In genomic region chr1:132191093-132191785, GRCm38 (mm10) we compare ENCODE assay signal across 8 mouse cellular contexts. TPM values are rescaled to one million over a fixed set of nuclear protein-coding genes. Genes with fewer than 3 reads are reported as not detected.
DNase-seq lines count a peak whose midpoint lies in the region; ATAC-seq and TF ChIP-seq lines count a peak whose summit lies in the region.

Gene Lemd1, plus strand, starts transcription at chr1:132191431.
Gene AC124108.1, plus strand, starts transcription at chr1:132191457.

- TF ChIP-seq EP300 in ES-Bruce4 (IDR thresholded peaks at IDR 0.05; ENCODE audit: insufficient read depth, low read depth, low read length): no peak

- intact Hi-C loops in heart, postnatal 14 days (cut with DNase I): no loop called here

- H3K4me2 ChIP-seq in heart, embryonic 14.5 days (ENCODE audit: low read length): peak within 1 kb of the TSS; percentile 98
- H3K4me2 ChIP-seq in liver, embryonic 12.5 days: peak within 1 kb of the TSS; percentile 73

- H3K9ac ChIP-seq in heart, embryonic 14.5 days (ENCODE audit: low read length): peak within 1 kb of the TSS; percentile 52
- H3K9ac ChIP-seq in ES-Bruce4 (ENCODE audit: low read depth, poor library complexity, severe bottlenecking): peak within 1 kb of the TSS; percentile 89
- H3K9ac ChIP-seq in liver, embryonic 12.5 days: no peak within 1 kb of the TSS

- peaks cover 84% of the 10 kb centered on the region for H3K27me3 ChIP-seq in heart, embryonic 14.5 days (ENCODE audit: control insufficient read depth, insufficient read depth, low read length)
- no peaks in the 10 kb centered on the region for H3K27me3 ChIP-seq in ES-Bruce4 (ENCODE audit: control insufficient read depth, insufficient read depth, low read length, poor library complexity, severe bottlenecking)
- peaks cover 100% of the 10 kb centered on the region for H3K27me3 ChIP-seq in liver, embryonic 12.5 days (replicated peaks)

- 1% methylated on average over 34 of the region's 34 CpGs for WGBS in heart, embryonic 14.5 days
- 3% methylated on average over 34 of the region's 34 CpGs for WGBS in liver, embryonic 12.5 days (ENCODE audit: insufficient replicate concordance)

- H3K36me3 ChIP-seq in heart, embryonic 14.5 days (ENCODE audit: control insufficient read depth, insufficient read depth, low read length): no peaks in the 10 kb centered on the region
- H3K36me3 ChIP-seq in ES-Bruce4 (ENCODE audit: control insufficient read depth, insufficient read depth, low read length, poor library complexity, severe bottlenecking): no peaks in the 10 kb centered on the region
- H3K36me3 ChIP-seq in liver, embryonic 12.5 days: no peaks in the 10 kb centered on the region

- peak within 1 kb of the TSS; percentile 34 to 55 for H3K4me3 ChIP-seq in heart, embryonic 14.5 days (ENCODE audit: control insufficient read depth in 1 of 2, insufficient read depth in 1 of 2, low read depth in 1 of 2, low read length in 2 of 2)
- peak within 1 kb of the TSS; percentile 84 for H3K4me3 ChIP-seq in ES-Bruce4 (ENCODE audit: low read depth, low read length)
- H3K4me3 ChIP-seq in embryonic fibroblast, embryonic 13.5 days (ENCODE audit: insufficient read depth, low read length): peak within 1 kb of the TSS; percentile 33
- peak within 1 kb of the TSS; percentile 51 for H3K4me3 ChIP-seq in liver, embryonic 12.5 days

- TF ChIP-seq POLR2A in ES-Bruce4 (IDR thresholded peaks at IDR 0.05; ENCODE audit: insufficient read depth, low read length): no peak
- no peak for TF ChIP-seq POLR2A in embryonic fibroblast, embryonic 13.5 days (IDR thresholded peaks at IDR 0.05; ENCODE audit: low read depth, low read length)

- TF ChIP-seq CTCF in ES-Bruce4 (IDR thresholded peaks at IDR 0.05; ENCODE audit: low read depth, low read length): no peak
- TF ChIP-seq CTCF in embryonic fibroblast, embryonic 13.5 days (IDR thresholded peaks at IDR 0.05; ENCODE audit: borderline replicate concordance, insufficient read depth, low read length): no peak

- H3K4me1 ChIP-seq in heart, embryonic 14.5 days (ENCODE audit: control insufficient read depth in 2 of 2, insufficient read depth in 2 of 2, low read length in 2 of 2): peaks cover 5 to 22% of the 10 kb centered on the region in 2 experiments; a peak in 3 of 4 replicates
- peaks cover 7% of the 10 kb centered on the region for H3K4me1 ChIP-seq in ES-Bruce4 (ENCODE audit: control insufficient read depth, insufficient read depth, low read length)
- H3K4me1 ChIP-seq in embryonic fibroblast, embryonic 13.5 days (ENCODE audit: control insufficient read depth, insufficient read depth, low read length): 0 out of 2 replicates have a peak, but pooled peaks cover under 1% of the 10 kb centered on the region
- peaks cover 17% of the 10 kb centered on the region; the same call in 1 of the 2 replicates for H3K4me1 ChIP-seq in liver, embryonic 12.5 days

- no peak for DNase-seq in heart, postnatal 14 days
- no peak for DNase-seq in layer of hippocampus, adult 11-12 months (ENCODE audit: low spot score)
- no peak for DNase-seq in ovary, postnatal 14 days (ENCODE audit: low spot score)
- DNase-seq in natural killer cell, adult 2 months (ENCODE audit: low spot score in 2 of 2): no peak

- ATAC-seq in heart, embryonic 14.5 days (ENCODE audit: insufficient number of reproducible peaks, insufficient read depth, low FRiP score, low read depth): no peak
- no peak for ATAC-seq in liver, embryonic 12.5 days

- no peaks in the 10 kb centered on the region for H3K9me3 ChIP-seq in heart, embryonic 14.5 days (ENCODE audit: control insufficient read depth, low read length)
- H3K9me3 ChIP-seq in ES-Bruce4 (replicated peaks; ENCODE audit: control insufficient read depth, insufficient read depth, low read length, poor library complexity, severe bottlenecking): no peaks in the 10 kb centered on the region
- no peaks in the 10 kb centered on the region for H3K9me3 ChIP-seq in liver, embryonic 12.5 days (replicated peaks)

- H3K27ac ChIP-seq in heart, embryonic 14.5 days (replicated peaks in 1 of 2; ENCODE audit: control insufficient read depth in 1 of 2, insufficient read depth in 1 of 2, low read depth in 2 of 2, low read length in 2 of 2): no peak within 1 kb of the TSS
- H3K27ac ChIP-seq in ES-Bruce4 (ENCODE audit: insufficient read depth, low read length): peak within 1 kb of the TSS; percentile 6
- no peak within 1 kb of the TSS for H3K27ac ChIP-seq in embryonic fibroblast, embryonic 13.5 days (ENCODE audit: insufficient read depth, low read length)
- no peak within 1 kb of the TSS for H3K27ac ChIP-seq in liver, embryonic 12.5 days

RNA-seq across cellular contexts. Expression of gene Lemd1, which starts in this region (rescaled TPM):
- not detected in 2 replicates for polyA plus RNA-seq in heart, embryonic 14.5 days (2014; fragmentation: Nextera tagmentation; extraction: Ambion mirVana)
- not detected for total RNA-seq in heart, postnatal 14 days (2021)
- 16.8 and 20.0 TPM in 2 replicates for polyA plus RNA-seq in ES-Bruce4 (2011; ENCODE audit: insufficient read depth, insufficient read length, low read depth, missing spikeins)
- not detected in 2 replicates for polyA plus RNA-seq in embryonic fibroblast, embryonic 13.5 days (2011; ENCODE audit: insufficient read length, low read depth, missing spikeins)
- polyA plus RNA-seq in liver, embryonic 12.5 days (2016; fragmentation: Nextera tagmentation; extraction: Ambion mirVana): not detected in 2 replicates

RNA-seq across cellular contexts. Expression of gene AC124108.1, which starts in this region (rescaled TPM):
- not detected in 2 replicates for polyA plus RNA-seq in heart, embryonic 14.5 days (2014; fragmentation: Nextera tagmentation; extraction: Ambion mirVana)
- total RNA-seq in heart, postnatal 14 days (2021): not detected
- 7.6 and 7.7 TPM in 2 replicates for polyA plus RNA-seq in ES-Bruce4 (2011; ENCODE audit: insufficient read depth, insufficient read length, low read depth, missing spikeins)
- polyA plus RNA-seq in embryonic fibroblast, embryonic 13.5 days (2011; ENCODE audit: insufficient read length, low read depth, missing spikeins): not detected in 2 replicates
- polyA plus RNA-seq in liver, embryonic 12.5 days (2016; fragmentation: Nextera tagmentation; extraction: Ambion mirVana): not detected in 2 replicates

Comparison
In these comparisons a context has a peak if more than half of its experiments do, and no peak if none do; other contexts are left out.
1. RNA of gene Lemd1 (polyA plus RNA-seq): 16.8 to 20.0 TPM in ES-Bruce4; not detected in heart, embryonic 14.5 days, not detected in embryonic fibroblast, embryonic 13.5 days and not detected in liver, embryonic 12.5 days; every median in the first group is over 10 times any median in the second.
2. H3K4me3 ChIP-seq: peak in every context shown above with its lines; median percentile 84 in ES-Bruce4; 51 in liver, embryonic 12.5 days; 44 in heart, embryonic 14.5 days; 33 in embryonic fibroblast, embryonic 13.5 days.